Mouse (Mus musculus) cerebellum, postnatal 4 days (tissue): ENCODE results near the gene Efna4.

Source experiments
- DNase-seq, 2 experiments: peaks; one replicate each; pipeline ENCODE4 v3.0.0; 2022; ENCODE audit warnings: low spot score in 2 of 2, mixed read lengths in 1 of 2

Gene Efna4

DNA sequence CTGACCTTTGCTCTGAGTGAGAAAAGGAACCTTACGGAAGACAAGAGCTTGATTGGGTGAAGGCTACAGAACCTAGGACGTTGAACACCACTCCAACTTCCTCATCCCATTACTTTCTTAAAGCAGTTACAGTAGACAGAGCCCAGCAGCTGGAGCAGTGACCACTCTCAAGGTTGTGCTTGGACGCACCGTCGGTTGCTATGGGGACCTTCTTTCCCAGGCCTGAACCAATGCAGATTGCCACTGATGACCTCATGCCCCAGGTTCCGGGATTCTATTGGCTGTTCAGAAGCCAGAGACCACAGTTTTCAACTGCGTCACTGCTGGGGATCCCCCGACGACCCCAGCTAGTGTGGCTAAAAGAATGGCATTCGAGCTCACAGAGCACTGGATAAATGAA lies 6.9 kb downstream of the Efna4 start:
- DNase-seq = no peak

- DNase-seq = peak in 1 of 2 experiments; percentile 38
Observed at GRCm38 (mm10) chr3:89330346-89330745, 7.5 kb downstream of the Efna4 start.

- DNase-seq = no peak
Observed at GRCm38 (mm10) chr3:89328623-89329022, 9.2 kb downstream of the Efna4 start.

DNA sequence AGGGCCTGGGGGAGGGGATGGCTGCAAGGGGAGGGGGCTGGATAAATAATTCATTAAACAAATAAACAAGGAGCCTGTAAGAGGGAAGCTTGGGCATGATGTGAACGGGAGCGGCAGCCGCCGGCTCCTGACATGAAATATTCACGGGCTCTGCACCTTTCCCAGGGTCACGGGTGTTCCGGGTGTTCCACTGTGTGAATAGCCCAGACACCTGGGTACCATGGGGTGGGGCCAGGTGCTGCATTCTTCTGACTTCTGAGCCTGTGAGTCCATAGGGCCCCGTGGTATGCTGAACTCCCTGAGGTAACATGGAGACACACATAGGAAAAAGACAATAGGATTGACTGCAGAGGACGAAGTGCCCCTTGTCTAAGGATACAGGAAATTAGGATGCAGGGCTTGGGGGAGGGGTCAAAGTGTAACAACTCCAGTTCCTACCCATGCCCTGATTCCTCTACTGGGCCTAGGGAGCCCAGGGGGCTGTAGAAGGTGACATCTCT lies 10.4 kb downstream of the Efna4 start:
- DNase-seq = no peak

DNA sequence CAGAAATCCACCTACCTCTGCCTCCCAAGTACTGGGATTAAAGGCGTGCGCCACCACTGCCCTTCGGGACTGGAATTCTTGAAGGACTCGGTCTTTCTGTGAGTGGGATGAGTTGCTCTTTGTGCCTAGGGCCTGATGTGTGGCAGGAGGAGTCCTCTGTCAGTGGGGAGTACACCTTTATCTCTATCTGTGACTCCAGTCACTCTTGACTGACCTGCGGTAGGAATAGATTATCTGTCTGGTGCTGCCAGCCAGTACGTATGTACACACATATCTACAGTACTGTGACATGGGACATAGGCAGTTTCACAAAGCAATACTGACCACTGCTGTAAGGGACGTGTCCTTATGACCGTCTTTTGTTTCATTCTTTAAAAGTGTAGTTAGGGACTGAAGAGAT lies 11.9 kb downstream of the Efna4 start:
- no peak for DNase-seq

- peak; percentile 63 to 70 for DNase-seq
Observed at GRCm38 (mm10) chr3:89322514-89323165, 15.2 kb downstream of the Efna4 start, which contains the start of gene Efna3. TSS of gene Efna3 (minus strand) at chr3:89322965.

DNA sequence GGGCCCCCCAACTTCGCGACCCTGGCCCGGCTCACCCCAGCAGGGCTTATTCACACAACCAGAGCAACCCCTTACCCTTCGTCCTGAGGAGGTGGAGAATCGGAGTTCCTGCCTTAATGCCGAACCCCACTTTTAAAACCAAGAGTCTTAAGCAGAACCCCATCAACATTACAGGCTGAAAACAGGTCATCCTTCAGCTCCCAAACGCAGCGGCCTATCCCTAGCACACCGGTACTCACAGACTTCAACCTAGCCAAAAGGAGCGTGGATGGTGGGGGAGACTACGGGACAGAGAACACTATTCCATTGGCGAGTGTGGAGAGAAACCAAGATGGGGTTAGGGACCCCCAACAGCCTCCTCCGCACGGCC lies 15.7 kb downstream of the Efna4 start:
- no peak for DNase-seq

DNA sequence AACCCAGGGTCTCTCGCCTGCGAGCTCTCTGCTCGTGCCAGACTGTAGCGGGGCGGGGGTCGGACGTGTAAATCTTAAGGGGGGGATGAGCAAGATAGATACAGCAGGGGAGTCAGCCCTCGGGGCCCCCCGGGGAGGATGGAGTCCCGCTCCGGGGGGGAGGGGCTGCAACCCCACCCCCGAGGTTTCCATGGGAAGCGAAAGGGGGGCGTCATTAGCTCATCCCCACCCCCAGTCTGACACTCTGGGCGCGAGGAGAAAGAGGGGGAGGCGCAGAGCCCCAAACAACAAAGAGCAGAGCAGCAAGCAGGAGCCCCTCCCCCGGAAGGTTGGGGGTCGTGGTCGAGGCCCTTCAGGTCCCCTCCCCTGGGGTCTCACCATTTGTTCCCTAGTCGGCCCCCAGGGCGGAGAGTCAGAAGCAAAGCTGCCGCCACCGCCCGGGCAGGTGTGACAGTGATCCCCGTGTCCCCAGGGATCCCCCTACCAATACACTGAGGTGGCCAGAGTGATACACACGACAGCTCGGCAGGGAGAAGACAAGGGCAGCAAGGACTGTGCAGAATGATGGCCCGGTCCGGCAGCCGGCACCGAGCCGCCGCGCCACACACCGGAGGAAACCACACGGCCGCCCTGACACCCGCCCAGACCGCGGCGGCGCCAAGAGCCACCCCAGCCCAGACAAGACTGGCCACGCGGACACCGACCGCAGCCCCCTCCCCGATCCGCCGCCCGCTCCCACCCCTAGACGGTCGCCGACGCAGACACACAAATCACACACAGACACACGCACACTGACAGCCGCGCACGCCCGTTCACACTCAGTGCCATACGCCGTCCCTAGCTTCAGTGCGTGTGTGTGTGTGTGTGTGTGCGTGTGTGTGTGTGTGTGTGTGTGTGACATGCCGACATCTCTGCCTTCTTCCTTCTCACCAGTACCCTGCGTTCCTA lies 16.4 kb downstream of the Efna4 start:
- DNase-seq = peak in 1 of 2 experiments; percentile 37

- DNase-seq = peak in 1 of 2 experiments; percentile 50
Observed at GRCm38 (mm10) chr3:89320581-89321182, 17.1 kb downstream of the Efna4 start.

- DNase-seq = peak in 1 of 2 experiments; percentile 32
Observed at GRCm38 (mm10) chr3:89319591-89320350, 18.1 kb downstream of the Efna4 start.

GRCm38 (mm10) chr3:89318971-89319590 lies 18.7 kb downstream of the Efna4 start:
- DNase-seq = no peak

DNA sequence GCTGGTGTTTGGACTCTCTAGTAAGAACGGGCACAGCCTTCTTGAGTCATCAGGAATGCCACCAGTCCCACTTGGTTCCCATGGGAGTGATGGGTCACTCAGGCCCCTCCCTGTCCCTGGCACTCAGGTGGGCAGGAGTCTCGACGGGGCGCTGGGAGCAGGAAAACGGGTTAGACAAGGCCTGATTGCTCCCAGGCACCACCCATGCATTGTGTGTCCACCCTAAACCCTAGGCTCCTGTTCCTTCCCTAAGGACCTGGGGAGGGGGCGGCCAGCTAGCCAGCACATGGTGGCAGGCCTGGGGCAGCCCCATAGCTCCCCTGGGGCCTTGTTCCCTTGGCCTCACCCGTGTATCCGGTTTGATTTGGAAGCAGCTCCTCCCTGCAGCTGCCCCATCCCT lies 19.5 kb downstream of the Efna4 start:
- DNase-seq = no peak

- DNase-seq = no peak
Observed at GRCm38 (mm10) chr3:89317246-89317645, 20.6 kb downstream of the Efna4 start.

DNA sequence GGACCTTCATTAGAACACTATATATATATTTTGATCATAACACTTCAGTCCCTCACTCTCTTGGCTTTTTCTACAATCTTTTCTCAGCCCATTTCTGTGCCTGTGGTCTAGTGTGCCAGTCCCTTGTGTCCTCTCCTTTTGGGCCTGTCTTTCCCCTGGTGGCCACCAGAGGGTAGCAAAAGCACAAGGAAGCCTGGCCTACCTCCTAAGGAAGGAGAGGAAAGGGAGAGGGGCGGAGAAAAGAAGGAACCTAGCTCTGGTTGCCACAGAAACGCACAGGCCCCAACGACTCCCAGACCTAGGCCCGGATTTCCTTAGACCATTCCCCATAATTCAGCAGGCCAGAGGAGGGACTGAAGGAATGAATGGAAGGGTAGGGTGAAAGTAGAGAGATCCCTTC lies 21.0 kb downstream of the Efna4 start:
- DNase-seq = peak; percentile 84 to 90

- no peak for DNase-seq
Observed at GRCm38 (mm10) chr3:89315930-89316831, 21.6 kb downstream of the Efna4 start.

GRCm38 (mm10) chr3:89315195-89315929 lies 22.5 kb downstream of the Efna4 start:
- peak; percentile 79 to 89 for DNase-seq

GRCm38 (mm10) chr3:89314791-89315190 lies 23.0 kb downstream of the Efna4 start:
- no peak for DNase-seq

DNA sequence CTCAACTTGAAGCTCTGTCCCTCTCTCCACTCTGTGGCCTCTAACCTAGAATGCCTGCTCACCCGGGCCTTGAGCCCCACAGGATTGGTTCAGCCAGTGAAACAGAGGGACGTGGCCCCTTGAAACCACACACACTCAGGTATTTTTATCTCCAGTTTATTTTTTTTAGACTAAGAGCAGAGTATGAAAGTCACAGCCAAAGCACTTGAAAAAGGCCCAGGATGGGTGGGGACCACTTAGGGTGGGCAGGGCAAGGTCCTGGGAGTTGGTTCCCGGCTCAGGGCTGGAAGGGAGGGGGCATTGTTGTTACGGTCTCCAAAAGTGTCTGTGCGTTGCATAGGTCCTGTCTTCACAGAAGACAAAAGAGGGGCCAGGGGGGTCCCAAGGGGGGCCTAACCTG lies 23.5 kb downstream of the Efna4 start:
- DNase-seq = no peak

- DNase-seq = peak in 1 of 2 experiments; percentile 72
Observed at GRCm38 (mm10) chr3:89308089-89308488, 29.7 kb downstream of the Efna4 start.
